Mouse (Mus musculus) limb, embryonic 12.5 days (tissue): Measurements from ENCODE around the gene Usp54. TPM values are rescaled to one million over a fixed set of nuclear protein-coding genes. Genes with fewer than 3 reads are reported as not detected.

Experiments used
- microRNA-seq: library from miRNA; unstranded; fragments of <30 nt; microRNA quantifications from one replicate; pipeline ENCODE4, GENCODE M21; 2017
- polyA plus RNA-seq: library from polyadenylated mRNA; unstranded; fragments of >200 nt; fragmentation: Nextera tagmentation; extraction: Ambion mirVana; gene quantifications from 2 replicates; pipeline ENCODE4 v1.2.1, GENCODE M21; 2016

Usp54 gene
- polyA plus RNA-seq, 1 experiment from 2014 or later, result 11.4 TPM

Small RNA genes within 50 kb of the gene (microRNA-seq; reads per million reads assigned to microRNA genes)
- gene Mir6946, result 1.4 reads per million

Other genes starting within 250 kb of the Usp54 start
- 84.7 and 85.9 TPM in 2 replicates for gene Mrps16, start 247.4 kb downstream of the Usp54 start, polyA plus RNA-seq
- gene Cfap70, start 188.8 kb downstream of the Usp54 start, polyA plus RNA-seq, result 0.21 and 0.64 TPM in 2 replicates
- gene Anxa7, start 160.9 kb downstream of the Usp54 start, polyA plus RNA-seq, result 27.2 and 29.3 TPM in 2 replicates
- gene Mss51, start 144.2 kb downstream of the Usp54 start, polyA plus RNA-seq, result 1.3 and 1.4 TPM in 2 replicates
- 56.9 and 62.5 TPM in 2 replicates for gene Ppp3cb, start 94.5 kb downstream of the Usp54 start, polyA plus RNA-seq
- 1.3 and 1.5 TPM in 2 replicates for gene Myoz1, start 15.5 kb upstream of the Usp54 start, polyA plus RNA-seq
- 11.7 and 14.2 TPM in 2 replicates for gene Synpo2l, start 27.3 kb upstream of the Usp54 start, polyA plus RNA-seq
- gene Sec24c, start 33.2 kb upstream of the Usp54 start, polyA plus RNA-seq, result 77.2 and 91.2 TPM in 2 replicates
- 24.9 and 27.2 TPM in 2 replicates for gene Fut11, start 53.9 kb upstream of the Usp54 start, polyA plus RNA-seq
- gene Chchd1, start 61.9 kb upstream of the Usp54 start, polyA plus RNA-seq, result 243 and 264 TPM in 2 replicates
- 37.5 and 43.6 TPM in 2 replicates for gene Zswim8, start 66.5 kb upstream of the Usp54 start, polyA plus RNA-seq
- gene Ndst2, start 93.5 kb upstream of the Usp54 start, polyA plus RNA-seq, result 29.6 and 33.1 TPM in 2 replicates
- 59.0 and 67.8 TPM in 2 replicates for gene Camk2g, start 153.0 kb upstream of the Usp54 start, polyA plus RNA-seq
- gene Plau, start 195.6 kb upstream of the Usp54 start, polyA plus RNA-seq, result 0.64 and 0.68 TPM in 2 replicates